Mouse (Mus musculus): ENCODE data around the gene Adprhl1.

The Adprhl1 gene

DNA sequence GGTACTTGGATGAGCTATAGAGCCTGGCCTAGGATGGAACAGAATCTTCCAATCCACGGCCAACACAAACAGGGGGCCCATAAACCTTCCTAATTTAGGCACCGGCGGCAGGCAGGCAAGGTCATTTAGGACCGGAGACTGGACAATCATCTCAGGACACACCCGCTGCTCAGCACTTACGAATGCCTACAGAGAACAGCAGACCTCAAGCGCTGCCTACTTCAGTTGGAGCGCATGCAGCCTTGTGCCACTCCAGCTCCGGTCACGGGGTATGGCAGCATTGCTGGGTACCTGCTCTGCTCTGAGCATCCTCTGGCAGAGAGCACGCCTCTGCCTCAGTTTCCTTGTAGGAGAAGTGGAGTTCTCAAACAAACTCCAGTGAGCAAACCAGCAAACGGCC, 24.2 kb downstream of the Adprhl1 start:
- no peak for DNase-seq (ENCODE audit: low read depth)

DNA sequence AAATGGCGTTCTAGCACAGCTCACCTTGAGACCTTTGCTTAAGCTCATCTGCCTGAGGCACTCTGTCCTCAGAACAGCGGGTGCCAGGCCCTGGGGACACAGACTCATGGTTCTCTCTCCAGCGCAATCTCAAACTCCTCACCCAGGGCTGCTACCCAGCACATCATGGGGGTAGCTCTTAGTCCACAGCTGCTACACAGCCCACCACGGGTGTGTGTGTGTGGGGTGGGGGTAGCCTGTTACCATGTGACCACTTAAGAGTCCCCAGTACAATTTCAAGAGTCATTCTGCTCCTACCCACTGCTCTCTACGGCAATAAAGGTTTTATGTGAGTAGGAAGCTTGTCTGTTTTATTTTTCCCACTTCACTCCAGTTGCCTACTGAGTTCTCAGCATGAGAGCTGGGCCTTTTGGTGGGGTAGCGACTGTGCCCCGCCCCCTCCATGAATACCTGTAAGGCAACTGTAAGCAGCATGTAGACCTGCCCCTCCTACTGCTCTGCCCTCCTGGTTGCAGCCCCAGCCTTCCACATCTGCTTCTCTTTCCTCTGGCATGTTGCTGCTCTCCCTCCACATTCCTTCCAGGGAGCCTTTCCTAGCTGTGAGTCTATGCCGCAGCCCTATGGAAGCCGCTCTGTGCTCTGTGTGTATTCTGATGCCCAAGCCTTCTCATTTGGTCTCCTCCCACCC, 24.9 kb downstream of the Adprhl1 start:
- DNase-seq (ENCODE audit: low read depth) = no peak

DNA sequence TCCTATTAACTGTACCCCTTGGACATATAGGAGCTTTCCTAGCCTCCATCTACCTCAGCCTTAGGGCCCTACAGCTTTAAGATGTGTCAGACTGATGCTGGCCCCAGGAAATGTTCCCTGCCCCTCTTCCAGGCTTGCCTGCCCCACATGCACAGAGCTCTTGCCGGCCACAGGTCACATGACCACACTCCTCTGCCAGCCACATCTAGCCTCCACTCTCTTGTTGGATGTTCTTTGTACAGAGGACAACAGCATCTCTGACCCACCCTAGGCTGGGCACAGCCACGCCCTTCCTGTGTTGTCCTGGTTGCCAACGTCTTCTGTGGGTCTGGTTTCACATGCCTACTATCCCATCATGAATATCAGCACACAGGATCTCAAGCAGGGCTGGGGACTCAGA, 26.8 kb downstream of the Adprhl1 start:
- peak; percentile 17 for DNase-seq (ENCODE audit: low read depth)

DNA sequence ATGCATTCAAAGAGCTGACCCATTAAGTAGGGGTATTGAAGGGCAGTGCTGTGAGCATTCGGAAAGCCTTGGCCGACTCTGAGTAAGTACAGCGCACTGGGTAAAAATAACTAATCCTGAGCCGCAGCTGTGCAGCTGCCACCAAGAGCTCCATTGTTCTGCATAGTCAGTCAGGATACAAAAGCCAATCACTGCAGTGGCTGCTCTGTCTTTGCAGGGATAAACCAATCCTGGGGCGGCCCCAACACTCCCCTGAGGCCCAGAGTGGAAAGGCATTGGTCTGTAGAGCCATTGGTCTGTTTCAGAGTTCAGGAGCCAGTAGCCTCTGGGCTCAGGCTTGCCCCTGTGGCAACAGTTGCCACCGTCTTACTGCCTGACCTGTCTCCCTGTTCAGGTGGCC, 27.7 kb downstream of the Adprhl1 start:
- no peak for DNase-seq (ENCODE audit: low read depth)

DNA sequence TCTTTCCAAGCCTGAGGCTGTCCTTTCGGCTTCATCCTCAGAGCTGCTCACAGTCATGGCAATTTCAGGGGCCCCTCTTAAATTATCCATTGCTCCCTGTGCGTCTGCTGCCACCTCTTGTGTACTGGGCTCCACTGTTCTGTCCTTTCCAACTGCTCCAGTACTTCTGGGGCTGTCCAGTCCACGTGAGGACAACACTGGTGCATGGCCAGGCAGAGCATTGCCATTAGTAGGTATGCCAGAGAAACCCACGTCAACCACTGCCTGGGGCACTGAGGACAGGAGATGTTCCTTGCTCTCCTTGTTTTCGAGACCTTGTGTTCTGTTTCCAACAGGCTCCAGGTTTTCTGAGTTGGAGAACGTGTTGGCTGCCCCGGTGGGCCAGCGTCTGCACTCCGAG, 29.5 kb downstream of the Adprhl1 start:
- no peak for DNase-seq (ENCODE audit: low read depth)

DNA sequence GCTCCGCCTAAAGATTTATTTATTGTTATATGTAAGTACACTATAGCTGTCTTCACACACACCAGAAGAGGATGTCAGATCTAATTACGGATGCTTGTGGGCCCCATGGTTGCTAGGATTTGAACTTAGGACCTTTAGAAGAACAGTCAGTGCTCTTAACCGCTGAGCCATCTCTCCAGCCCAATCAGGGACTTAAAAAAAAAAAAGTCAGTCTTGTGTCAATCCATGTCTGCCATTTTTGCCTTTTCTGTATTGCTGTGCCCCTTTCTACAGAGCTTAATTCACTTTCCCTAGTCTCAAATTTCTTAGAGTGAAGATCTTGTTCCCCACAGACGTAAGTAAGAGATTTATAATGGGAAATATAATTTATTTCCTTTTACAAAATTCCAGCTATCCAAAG, 35.5 kb downstream of the Adprhl1 start:
- DNase-seq (ENCODE audit: low read depth) = no peak

DNA sequence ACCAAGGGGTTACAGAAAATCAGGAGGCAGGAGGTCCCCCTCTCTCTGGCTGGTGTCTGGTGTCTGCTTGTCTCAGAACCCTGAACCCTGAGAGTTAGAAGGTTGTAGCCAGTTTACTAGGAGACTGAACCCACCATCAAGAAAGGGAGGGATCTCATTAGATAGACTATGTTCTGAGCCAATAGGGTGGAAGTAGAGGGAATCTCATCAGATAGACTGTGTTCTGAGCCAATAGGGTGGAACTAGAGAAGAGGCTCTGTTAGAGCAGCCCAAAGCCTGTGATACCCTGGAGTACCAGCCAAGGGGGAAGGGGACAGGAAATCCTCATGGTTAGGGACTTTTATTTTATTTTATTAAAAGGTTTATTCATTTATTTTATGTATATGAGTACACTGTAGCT, 36.0 kb downstream of the Adprhl1 start:
- no peak for DNase-seq (ENCODE audit: low read depth)

DNA sequence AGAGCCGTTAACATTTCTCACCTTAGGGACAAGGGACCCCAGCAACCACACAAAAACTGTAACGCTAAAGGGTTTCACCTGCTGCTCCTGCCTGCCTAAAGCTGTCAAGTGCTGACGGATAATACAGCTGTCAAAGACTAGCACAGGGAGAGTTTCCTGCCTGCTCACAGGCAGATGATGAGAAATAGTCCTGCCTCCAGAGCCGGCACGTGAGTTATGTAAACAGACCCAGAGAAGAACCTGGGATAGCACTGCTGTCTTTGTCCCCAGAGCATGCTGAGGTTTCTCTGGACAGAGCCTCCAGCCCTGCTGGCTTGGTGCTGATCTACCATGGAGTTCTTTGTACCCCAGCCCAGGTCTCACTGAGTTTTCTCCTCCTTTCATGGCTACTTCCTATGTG, 36.9 kb downstream of the Adprhl1 start:
- DNase-seq (ENCODE audit: low read depth) = no peak

DNA sequence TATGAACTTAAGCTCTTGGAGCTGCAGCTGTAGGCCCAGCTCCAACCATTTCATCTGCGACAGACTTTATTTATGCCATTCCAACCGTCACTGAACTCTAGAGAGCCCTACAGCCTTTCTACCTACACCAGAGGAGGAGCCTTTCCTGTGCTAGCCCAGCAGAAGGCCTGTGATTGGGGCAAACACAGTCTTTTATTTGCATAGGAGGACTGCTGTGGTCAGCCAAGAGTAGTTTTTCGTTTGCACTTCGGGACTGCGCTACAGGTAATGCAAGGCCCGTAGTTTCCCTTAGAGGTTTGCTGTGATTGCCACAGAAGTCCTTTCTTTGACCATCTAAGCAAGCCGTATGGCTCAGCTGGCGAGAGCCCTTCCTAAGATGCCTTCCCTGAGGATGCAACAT, 37.6 kb downstream of the Adprhl1 start:
- DNase-seq (ENCODE audit: low read depth) = no peak

DNA sequence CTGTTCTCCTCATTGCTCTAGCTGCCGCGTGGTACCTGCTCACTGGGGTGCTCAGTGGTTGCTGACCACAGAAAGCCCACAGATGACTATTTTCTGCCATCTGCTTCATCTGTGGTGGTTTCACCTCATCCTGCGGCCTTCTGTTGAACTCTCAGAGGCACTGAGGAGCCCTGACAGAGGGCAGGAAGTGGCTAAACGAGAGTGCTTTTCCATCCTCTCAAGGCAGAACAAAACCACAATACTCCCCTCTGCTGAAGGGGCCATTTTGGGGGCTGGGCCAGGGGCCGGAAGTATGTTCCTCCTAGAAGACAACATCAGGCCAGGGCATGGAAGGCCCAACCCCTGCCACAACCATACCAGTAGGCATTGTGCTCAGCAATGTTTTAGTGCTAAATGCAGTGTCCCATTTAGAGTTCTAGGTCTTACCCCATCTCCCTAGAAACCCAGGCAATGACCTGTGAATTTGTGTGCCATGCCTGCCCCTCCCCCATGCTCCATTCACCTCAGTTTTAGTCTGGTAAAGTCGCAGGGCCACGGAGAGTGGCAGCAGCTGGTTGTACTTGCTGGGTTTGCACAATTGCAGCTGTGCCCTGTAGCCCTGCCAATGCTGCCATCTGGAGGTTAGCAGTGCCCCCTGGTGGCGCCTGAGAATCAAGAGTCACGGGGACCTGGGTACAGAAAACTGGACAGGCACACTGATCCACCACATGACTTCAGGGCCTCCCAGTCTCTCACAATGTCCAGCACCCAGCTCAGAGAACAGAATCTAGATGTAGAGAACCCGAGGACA, 40.3 kb downstream of the Adprhl1 start:
- DNase-seq (ENCODE audit: low read depth) = peak; percentile 99

DNA sequence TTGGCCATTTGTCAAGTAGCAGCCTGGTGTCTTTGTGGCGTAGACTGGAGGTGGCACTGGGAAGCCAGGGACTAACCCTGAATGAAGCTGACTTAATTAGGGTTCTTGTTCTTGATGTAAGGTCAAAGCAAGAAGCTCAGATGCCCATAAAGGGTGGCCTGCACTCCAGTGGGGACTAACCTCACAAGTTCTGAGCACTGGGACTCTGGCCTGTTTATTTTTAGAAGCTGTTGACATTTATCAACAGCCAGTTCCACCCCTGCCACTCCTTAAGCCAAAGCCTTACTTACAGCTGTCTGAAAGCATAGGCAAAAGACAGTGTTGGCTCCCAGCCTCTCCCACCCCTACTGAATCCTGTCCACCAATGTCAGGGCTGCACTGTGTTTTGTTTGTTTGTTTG, 44.2 kb downstream of the Adprhl1 start:
- DNase-seq (ENCODE audit: low read depth) = no peak

DNA sequence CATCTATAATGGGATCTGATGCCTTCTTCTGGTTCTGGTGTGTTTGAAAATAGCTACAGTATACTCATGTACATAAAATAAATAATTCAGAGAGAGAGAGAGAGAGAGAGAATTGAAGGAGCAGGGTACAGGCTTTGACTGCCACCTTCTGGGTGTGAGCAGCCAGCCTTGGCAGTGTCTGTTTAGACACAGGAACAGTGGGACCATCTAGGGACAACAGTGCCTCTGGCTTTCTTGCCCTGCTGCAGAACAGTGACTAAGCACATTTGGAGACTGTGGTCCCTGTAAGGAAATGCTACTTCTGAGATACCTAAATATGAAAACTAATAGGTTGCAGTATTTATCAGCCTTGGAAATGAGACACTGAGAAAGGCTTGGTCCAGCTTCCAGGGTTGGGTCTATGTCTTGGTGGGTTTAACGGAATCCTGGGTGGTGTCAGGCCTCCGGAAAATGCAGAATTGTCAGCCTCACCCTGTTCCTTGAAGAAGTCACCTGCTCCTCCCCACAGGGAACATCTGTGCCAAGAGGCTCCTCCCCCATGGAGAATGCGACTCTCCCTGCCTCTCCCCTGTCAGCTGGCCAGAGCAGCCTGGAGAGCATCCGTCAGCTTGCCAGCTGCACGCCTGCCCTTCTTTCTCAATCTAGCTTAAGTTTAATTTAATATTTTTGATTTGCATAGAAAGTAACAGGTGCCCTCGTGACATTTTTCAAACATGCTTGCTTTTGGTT, 45.2 kb downstream of the Adprhl1 start:
- DNase-seq (ENCODE audit: low read depth) = peak; percentile 90

DNA sequence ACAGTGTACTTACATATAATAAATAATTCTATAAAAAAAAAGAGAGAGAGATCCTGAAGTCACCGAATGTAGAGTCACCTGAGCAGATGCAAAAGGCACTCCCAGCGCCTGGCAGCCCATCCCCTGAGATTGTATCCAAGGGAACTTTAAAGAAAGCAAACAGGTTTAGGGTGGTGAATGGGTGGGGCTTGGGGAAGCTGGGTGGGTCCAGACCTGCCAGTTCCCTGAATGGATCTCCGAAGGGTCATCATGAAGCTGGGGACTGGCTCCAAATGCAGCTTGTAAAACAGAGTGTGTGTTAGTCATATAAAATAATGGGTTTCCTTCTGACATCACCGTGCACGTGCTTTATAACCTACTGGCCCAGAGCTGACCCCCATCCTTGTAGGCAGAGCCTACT, 47.7 kb downstream of the Adprhl1 start:
- no peak for DNase-seq (ENCODE audit: low read depth)

DNA sequence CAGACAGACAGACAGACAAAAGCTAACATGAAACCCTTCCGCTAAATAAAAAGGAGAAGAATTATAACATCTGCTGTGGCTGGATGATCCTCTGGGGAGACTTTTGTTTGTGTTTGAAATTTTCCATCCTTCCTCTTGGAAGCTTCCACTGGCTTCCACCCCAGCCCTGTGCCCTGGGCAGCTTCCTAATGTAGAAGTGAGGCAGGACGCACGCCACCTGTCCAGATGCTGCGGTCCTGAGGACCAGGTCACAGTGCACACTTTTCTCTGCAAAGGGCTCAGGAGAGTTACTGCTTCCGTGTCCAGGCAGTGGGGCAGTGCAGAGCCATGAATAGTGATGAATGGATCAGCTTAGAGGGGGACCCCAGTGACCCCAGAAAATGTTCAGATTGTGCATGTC, 48.7 kb downstream of the Adprhl1 start:
- DNase-seq (ENCODE audit: low read depth) = no peak

DNA sequence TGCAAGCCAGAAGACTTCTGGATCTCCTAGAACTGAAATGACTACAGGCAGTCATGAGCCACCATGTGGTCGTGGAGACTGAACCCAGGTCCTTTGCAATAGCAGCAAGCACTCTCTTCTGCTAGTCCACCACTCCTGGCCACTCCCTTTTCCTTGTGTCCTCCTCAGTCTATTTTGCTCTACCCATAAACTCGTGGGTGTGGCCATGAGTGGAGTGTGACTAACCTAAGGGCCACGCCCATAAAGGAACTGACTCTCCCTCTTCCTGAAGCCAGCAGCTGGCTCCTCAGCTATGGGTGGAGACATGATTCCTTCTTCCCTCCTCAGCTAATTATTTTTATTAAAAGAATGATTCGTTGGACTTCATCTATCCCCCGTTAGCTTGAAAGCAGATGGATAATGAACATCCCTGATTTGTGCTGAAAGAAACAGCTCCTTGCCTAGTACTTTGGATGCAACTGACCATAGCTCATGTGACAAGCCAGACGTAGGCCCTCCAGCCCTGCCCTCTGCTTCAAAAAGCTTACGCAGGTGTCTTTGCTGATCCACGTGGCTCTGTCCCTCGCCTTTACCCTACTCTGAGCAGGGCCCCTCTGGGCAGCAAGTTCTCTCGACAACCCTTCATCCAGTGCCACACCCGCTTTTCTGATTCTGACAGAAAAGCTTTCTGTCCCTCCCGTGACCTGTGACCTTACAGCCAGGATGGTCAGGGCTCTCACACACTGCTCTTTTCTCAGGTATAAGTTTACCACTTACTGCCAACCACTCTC, 49.4 kb downstream of the Adprhl1 start:
- DNase-seq (ENCODE audit: low read depth) = peak; percentile 90

DNA sequence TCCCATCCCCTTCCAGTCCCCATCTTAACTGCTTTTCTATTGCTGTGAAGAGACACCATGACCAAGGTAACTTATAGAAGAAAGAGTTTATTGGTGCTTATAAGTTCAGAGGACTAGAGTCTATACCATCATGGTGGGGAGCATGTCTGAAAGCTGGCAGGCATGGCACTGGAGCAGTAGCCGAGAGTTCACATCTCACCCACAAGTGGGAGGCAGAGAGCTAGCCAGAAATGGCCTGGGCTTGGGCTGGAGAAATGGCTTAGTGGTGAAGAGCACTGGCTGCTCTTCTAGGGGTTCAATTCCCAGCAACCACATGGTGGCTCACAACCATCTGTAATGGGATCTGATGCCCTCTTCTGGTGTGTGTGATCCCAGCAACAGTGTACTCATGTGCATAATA, 50.5 kb downstream of the Adprhl1 start:
- peak; percentile 39 for DNase-seq (ENCODE audit: low read depth)

DNA sequence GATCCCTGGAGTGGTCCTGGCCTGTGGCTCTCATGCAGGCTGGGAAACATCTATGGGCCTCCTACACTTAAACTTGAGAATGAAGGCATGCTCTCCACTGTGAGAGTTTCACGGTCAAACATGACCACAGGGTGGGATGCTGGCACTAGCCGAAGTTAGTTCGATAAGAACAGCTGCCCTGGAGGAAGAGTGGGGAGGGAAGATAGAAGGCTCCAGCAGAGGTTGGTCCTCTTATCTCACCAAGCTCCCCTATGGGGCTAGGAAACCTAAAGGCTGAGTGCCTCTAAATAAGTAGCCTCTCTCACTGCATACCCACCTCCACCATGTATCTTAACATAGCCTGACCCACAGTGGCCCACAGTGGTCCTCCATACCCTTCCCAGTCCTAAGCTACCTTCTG, 51.2 kb downstream of the Adprhl1 start:
- DNase-seq (ENCODE audit: low read depth) = no peak

DNA sequence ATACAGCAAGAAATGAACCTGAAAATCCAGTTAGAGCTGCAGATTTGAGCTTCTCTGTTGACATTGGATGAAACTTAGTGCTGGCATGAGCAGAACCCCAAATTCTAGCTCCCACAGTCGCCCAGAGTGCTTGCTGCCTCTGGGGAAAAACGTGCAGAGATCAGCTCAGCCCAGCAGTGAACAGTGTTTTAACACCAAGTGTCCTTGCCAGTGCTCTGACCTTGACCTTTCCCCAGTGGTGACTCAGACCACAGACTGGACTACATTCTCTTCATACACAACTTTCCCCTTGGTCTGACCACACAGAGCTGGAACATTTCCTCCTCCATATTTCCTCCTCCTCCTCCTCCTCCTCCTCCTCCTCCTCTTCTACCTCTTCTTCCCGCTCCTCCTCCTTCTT, 51.9 kb downstream of the Adprhl1 start:
- peak; percentile 45 for DNase-seq (ENCODE audit: low read depth)

DNA sequence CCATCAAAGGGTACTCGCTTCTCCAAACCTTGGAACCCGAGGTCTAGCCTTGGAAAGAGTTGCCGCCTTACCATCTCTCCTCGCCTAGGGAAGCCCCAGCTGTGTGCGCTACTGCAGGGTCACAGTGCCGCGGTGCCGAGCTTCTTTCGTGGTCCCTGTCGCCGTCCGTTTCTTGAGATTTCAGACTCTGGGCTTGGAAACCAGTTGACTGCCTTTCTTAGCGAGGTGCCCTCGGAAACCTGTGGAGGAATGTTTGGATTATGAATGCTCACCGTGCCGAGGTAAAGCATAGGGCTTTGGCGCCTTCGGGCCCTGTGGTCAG, 53.0 kb downstream of the Adprhl1 start:
- DNase-seq (ENCODE audit: low read depth) = no peak

DNA sequence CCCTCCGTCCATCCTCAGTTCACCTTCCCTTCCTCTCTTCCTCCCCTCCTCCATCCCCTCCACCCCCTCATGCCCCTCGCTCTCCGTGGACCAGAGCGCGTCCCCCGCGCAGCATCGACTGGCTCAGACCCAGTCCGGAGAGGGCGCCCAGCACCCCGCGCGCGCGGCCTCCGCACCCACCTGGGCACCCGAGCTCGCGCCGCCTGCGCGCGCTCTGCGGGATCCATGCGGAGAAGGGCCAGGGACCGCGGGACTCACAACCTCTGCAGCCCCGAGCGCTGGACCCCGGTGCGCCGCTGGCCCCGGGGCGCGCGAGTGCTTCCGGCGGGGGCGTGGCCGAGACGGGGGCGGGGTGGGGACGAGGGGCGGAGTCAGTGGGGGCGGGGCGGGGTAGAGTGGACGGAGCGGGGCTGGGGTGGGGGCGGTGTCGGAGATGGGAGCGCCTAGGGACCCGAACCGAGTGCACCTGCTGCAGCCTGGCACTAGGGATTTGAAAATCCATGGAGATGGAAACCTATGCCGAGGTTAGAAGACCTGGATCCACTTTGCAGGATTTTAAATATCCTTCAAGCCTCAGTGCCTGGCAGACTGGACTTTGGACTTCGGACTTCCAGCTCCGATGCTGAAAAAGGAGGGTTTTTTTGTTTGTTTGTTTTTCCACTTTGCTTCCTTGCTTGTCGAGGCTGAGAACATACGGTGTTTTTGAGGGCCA, 53.5 kb downstream of the Adprhl1 start, which contains the start of gene Grtp1:
TSS of gene Grtp1 (minus strand) at position 320 of the 712 bp plus-strand sequence.
- DNase-seq (ENCODE audit: low read depth) = no peak

DNA sequence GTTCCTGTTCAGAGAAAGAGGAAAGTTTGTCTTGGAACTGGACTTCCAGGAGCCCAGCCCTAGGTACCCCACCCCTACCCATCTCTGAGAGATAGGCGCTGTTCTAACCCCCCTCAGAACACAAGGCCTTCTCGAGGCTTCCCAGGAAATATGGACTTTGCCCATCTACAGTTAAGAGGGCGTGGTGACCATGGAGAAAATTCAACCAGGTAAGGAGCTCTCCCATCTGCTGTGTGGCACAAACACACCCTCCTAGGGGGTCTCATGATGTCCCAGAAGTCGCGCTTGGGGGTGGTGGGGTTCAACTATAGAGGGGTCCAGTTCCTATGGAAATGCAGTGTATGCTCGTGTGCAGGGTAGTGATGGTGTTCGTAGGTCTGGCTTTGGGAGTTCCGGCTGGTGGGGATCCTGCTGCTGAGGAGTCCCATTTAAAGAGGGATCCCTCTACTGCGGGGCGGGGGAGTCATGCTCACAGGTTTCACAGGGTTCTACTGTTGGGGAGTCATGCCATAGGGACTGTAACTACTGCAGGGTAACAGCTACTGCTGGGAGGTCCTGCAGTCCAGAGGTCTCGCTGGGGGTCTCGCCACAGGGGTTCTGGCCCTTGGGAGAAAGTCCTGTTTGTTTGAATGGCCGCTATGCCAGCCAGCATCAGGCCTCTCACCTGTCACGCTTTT, 54.4 kb downstream of the Adprhl1 start:
- DNase-seq (ENCODE audit: low read depth) = no peak

All from 416B (cell line).